Mouse (Mus musculus): ENCODE data around the gene Iqca. TPM values are rescaled to one million over a fixed set of nuclear protein-coding genes. Genes with fewer than 3 reads are reported as not detected.

Gene Iqca
- polyA plus RNA-seq, 2 experiments from 2014 or later, result not detected

- no peak for ATAC-seq
These were observed 21.2 kb downstream of the Iqca start for GRCm38 (mm10) chr1:90131982-90132381.

- ATAC-seq, result no peak
These were observed 28.6 kb downstream of the Iqca start for GRCm38 (mm10) chr1:90124561-90124960.

GRCm38 (mm10) chr1:90120706-90121105 lies 32.5 kb downstream of the Iqca start:
- no peak for ATAC-seq

GRCm38 (mm10) chr1:90119214-90119613 lies 34.0 kb downstream of the Iqca start:
- no peak for ATAC-seq

GRCm38 (mm10) chr1:90117207-90117606 lies 36.0 kb downstream of the Iqca start:
- no peak for ATAC-seq

GRCm38 (mm10) chr1:90114586-90114985 lies 38.6 kb downstream of the Iqca start:
- ATAC-seq, result no peak

- ATAC-seq, result no peak
These were observed 39.5 kb downstream of the Iqca start for GRCm38 (mm10) chr1:90113655-90114244.

- ATAC-seq, result no peak
These were observed 40.5 kb downstream of the Iqca start for GRCm38 (mm10) chr1:90112669-90113068.

- no peak for ATAC-seq
These were observed 41.9 kb downstream of the Iqca start for GRCm38 (mm10) chr1:90111198-90111839.

- no peak for ATAC-seq
These were observed 49.2 kb downstream of the Iqca start for GRCm38 (mm10) chr1:90103896-90104487.

GRCm38 (mm10) chr1:90100360-90101232 lies 52.6 kb downstream of the Iqca start:
- ATAC-seq, result no peak

- no peak for ATAC-seq
These were observed 60.2 kb downstream of the Iqca start for GRCm38 (mm10) chr1:90092816-90093493.

- no peak for ATAC-seq
These were observed 64.8 kb downstream of the Iqca start for GRCm38 (mm10) chr1:90088192-90088990.

GRCm38 (mm10) chr1:90086461-90086860 lies 66.7 kb downstream of the Iqca start:
- no peak for ATAC-seq

- ATAC-seq, result no peak
These were observed 67.6 kb downstream of the Iqca start for GRCm38 (mm10) chr1:90085526-90086157.

- ATAC-seq, result no peak
These were observed 76.9 kb downstream of the Iqca start for GRCm38 (mm10) chr1:90076291-90076690.

GRCm38 (mm10) chr1:90074779-90075178 lies 78.4 kb downstream of the Iqca start:
- no peak for ATAC-seq

GRCm38 (mm10) chr1:90071812-90072580 lies 81.2 kb downstream of the Iqca start:
- ATAC-seq, result no peak

- ATAC-seq, result no peak
These were observed 92.6 kb downstream of the Iqca start for GRCm38 (mm10) chr1:90060599-90060998.

- ATAC-seq, result no peak
These were observed 93.1 kb downstream of the Iqca start for GRCm38 (mm10) chr1:90060054-90060453.

All from activated CD4-positive, CD25-positive, alpha-beta regulatory T cell, adult 4 months (primary cell).